Mouse (Mus musculus): ENCODE data around the gene Apobec3. TPM values are rescaled to one million over a fixed set of nuclear protein-coding genes. Genes with fewer than 3 reads are reported as not detected.

Gene Apobec3
- polyA plus RNA-seq, 1 experiment: 114 TPM

DNA sequence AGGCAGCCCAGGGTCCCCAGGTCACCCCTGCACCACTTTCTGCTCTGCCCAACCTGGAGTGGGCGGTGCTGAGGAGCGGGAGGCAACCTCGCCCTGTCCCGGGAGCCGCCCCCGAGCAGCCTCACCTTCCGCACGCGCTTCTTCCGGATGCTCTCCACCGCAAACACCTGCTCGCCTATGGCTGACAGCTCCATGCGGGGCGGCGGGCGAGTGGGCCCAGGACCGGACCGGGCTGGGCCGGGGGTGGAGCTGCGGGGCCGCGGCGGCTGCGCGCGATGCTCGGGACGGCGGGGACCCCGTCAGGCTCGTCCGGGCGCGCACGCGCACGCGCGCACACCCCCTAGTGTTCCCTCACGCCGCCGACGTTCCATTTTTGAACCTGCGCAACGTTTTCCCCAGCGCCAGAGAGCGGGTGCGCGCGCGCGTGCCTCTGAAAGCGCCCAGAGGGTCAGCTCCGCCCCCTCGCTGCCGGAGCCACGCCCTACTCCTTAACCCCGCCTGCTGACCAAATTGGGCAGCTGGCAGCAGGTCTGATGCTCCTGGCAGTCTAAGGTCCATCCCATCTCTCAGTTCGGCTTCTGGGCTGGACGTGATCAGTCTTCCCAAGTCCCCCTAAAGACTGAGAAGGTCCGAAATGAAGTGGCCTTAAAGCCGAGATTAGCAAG is 41.0 kb downstream of the Apobec3 start:
- Histone ChIP-seq H3K36me3 (ENCODE audit: control insufficient read depth, insufficient read depth, low read length, poor library complexity, severe bottlenecking) (peaks cover 7% of the 10 kb centered on the region), H3K9me3 (replicated peaks; ENCODE audit: control insufficient read depth, insufficient read depth, low read length, poor library complexity, severe bottlenecking) (no peaks in the 10 kb centered on the region), H3K9ac (ENCODE audit: low read depth, poor library complexity, severe bottlenecking) (peak overlapping the region; percentile 76), H3K27ac (ENCODE audit: insufficient read depth, low read length) (peak overlapping the region; percentile 98), H3K4me3 (ENCODE audit: low read depth, low read length) (peak overlapping the region; percentile 77), H3K27me3 (ENCODE audit: control insufficient read depth, insufficient read depth, low read length, poor library complexity, severe bottlenecking) (no peaks in the 10 kb centered on the region), H3K4me1 (ENCODE audit: control insufficient read depth, insufficient read depth, low read length) (peaks cover 5% of the 10 kb centered on the region)
- peak; percentile 97 for TF ChIP-seq POLR2A (IDR thresholded peaks at IDR 0.05; ENCODE audit: insufficient read depth, low read length)
- TF ChIP-seq CTCF (IDR thresholded peaks at IDR 0.05; ENCODE audit: low read depth, low read length): no peak
- TF ChIP-seq EP300 (IDR thresholded peaks at IDR 0.05; ENCODE audit: insufficient read depth, low read depth, low read length): 0 out of 2 replicates have a peak, but pooled peaks have one; percentile 20

DNA sequence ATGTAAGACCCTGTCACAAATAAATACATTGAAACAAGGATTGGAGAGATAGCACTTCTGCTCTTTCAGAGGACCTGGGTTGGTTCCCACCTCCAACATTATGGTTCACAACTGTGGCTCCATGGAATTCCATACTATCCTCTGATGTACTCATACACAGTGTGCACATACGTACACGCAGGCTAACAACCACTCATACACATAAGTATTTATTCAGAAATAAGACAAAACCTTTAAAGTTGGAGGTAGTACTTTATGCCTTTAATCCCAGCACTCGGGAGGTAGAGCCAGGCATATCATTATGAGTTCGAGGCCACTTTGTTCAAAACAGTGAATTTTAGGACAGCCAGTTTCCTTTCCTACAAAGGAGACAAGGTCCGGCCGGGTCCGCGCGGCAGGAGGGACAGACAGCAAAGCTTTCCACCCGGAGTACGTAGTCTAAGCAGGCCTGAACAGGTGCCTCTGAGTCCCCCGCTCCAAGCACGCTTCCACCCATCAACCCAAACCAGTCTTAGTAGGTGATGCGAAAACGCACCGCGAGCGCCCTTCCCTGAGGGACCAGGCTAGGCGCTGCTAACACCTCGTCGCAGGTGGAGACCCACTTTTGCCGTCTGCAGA is 41.7 kb downstream of the Apobec3 start:
- Histone ChIP-seq H3K27me3 (ENCODE audit: control insufficient read depth, insufficient read depth, low read length, poor library complexity, severe bottlenecking) (no peaks in the 10 kb centered on the region), H3K4me1 (ENCODE audit: control insufficient read depth, insufficient read depth, low read length) (peaks cover 5% of the 10 kb centered on the region), H3K9ac (ENCODE audit: low read depth, poor library complexity, severe bottlenecking) (peak overlapping the region; percentile 76), H3K9me3 (replicated peaks; ENCODE audit: control insufficient read depth, insufficient read depth, low read length, poor library complexity, severe bottlenecking) (no peaks in the 10 kb centered on the region), H3K27ac (ENCODE audit: insufficient read depth, low read length) (peak overlapping the region; percentile 98), H3K36me3 (ENCODE audit: control insufficient read depth, insufficient read depth, low read length, poor library complexity, severe bottlenecking) (peaks cover 7% of the 10 kb centered on the region), H3K4me3 (ENCODE audit: low read depth, low read length) (peak overlapping the region; percentile 90)
- TF ChIP-seq POLR2A (IDR thresholded peaks at IDR 0.05; ENCODE audit: insufficient read depth, low read length) (no peak), EP300 (IDR thresholded peaks at IDR 0.05; ENCODE audit: insufficient read depth, low read depth, low read length) (no peak), CTCF (IDR thresholded peaks at IDR 0.05; ENCODE audit: low read depth, low read length) (no peak)

GRCm38 (mm10) chr15:79933670-79934514 is 42.4 kb downstream of the Apobec3 start:
- H3K27ac ChIP-seq (ENCODE audit: insufficient read depth, low read length): peak overlapping the region; percentile 98

DNA sequence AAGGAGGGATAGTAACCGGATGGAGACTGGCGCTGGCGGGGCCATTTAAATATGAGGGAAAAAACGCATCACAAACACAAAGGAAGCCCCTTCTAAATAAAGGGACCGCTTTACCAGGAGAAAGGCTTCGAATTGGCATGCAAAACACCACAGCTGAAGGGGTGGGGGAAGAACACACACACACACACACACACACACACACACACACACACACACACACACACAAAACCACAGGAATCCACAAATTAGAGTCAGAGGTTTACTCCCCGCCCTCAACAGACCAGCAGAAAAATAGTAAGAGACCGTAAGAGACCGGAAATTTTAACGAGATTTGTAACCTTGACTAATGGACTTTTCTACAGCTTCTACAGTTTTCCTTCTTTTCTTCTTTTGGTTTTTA is 43.3 kb downstream of the Apobec3 start:
- peaks cover 7% of the 10 kb centered on the region for H3K36me3 ChIP-seq (ENCODE audit: control insufficient read depth, insufficient read depth, low read length, poor library complexity, severe bottlenecking)
- no peaks in the 10 kb centered on the region for H3K27me3 ChIP-seq (ENCODE audit: control insufficient read depth, insufficient read depth, low read length, poor library complexity, severe bottlenecking)
- peak overlapping the region; percentile 80 for H3K9ac ChIP-seq (ENCODE audit: low read depth, poor library complexity, severe bottlenecking)
- H3K4me3 ChIP-seq (ENCODE audit: low read depth, low read length): peak overlapping the region; percentile 36; the same call in 1 of the 2 replicates
- peaks cover 2% of the 10 kb centered on the region for H3K4me1 ChIP-seq (ENCODE audit: control insufficient read depth, insufficient read depth, low read length)
- H3K9me3 ChIP-seq (replicated peaks; ENCODE audit: control insufficient read depth, insufficient read depth, low read length, poor library complexity, severe bottlenecking): no peaks in the 10 kb centered on the region
- TF ChIP-seq CTCF (IDR thresholded peaks at IDR 0.05; ENCODE audit: low read depth, low read length) (no peak), EP300 (IDR thresholded peaks at IDR 0.05; ENCODE audit: insufficient read depth, low read depth, low read length) (peak; percentile 95), POLR2A (IDR thresholded peaks at IDR 0.05; ENCODE audit: insufficient read depth, low read length) (no peak)
- peak overlapping the region; percentile 98 for H3K27ac ChIP-seq (ENCODE audit: insufficient read depth, low read length)

More at GRCm38 (mm10) chr15:79933670-79934514, 42.4 kb downstream of the Apobec3 start:
- Histone ChIP-seq H3K4me1 (ENCODE audit: control insufficient read depth, insufficient read depth, low read length) (peaks cover 5% of the 10 kb centered on the region), H3K4me3 (ENCODE audit: low read depth, low read length) (peak overlapping the region; percentile 90), H3K9me3 (replicated peaks; ENCODE audit: control insufficient read depth, insufficient read depth, low read length, poor library complexity, severe bottlenecking) (no peaks in the 10 kb centered on the region), H3K9ac (ENCODE audit: low read depth, poor library complexity, severe bottlenecking) (peak overlapping the region; percentile 76), H3K36me3 (ENCODE audit: control insufficient read depth, insufficient read depth, low read length, poor library complexity, severe bottlenecking) (peaks cover 7% of the 10 kb centered on the region), H3K27me3 (ENCODE audit: control insufficient read depth, insufficient read depth, low read length, poor library complexity, severe bottlenecking) (no peaks in the 10 kb centered on the region)
- TF ChIP-seq EP300 (IDR thresholded peaks at IDR 0.05; ENCODE audit: insufficient read depth, low read depth, low read length) (peak; percentile 98), CTCF (IDR thresholded peaks at IDR 0.05; ENCODE audit: low read depth, low read length) (no peak), POLR2A (IDR thresholded peaks at IDR 0.05; ENCODE audit: insufficient read depth, low read length) (peak; percentile 39)

DNA sequence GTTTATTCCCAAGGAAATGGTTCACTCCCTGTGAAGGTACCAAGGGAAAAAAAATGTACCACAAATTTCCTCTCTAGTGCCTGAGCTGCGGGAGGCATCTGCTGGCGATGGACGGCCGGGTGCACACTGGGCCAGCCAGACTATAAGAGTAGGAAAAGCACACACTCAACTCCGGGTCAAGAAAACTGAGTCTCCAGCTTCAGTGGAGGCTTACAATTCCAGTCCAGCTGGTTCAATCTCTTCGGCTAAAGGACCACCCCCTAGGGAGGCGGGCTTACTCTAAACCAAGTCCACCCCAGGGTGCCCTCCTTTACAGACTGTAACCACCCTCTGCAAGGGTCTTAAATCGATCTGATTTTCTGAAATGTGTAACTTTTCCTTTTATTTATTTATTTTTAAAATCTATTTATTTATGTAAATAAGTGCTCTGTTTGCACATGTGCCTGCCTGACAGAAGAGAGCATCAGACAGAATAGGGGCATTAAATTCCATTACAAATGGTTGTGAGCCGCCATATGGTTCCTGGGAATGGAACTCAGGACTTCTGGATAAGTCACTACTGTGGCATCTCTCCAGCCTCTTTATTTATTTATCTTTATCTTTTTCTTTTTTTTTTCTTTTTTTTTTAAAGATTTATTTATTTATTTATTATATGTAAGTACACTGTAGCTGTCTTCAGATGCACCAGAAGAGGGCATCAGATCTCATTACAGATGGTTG is 44.4 kb downstream of the Apobec3 start:
- no peaks in the 10 kb centered on the region for H3K36me3 ChIP-seq (ENCODE audit: control insufficient read depth, insufficient read depth, low read length, poor library complexity, severe bottlenecking)
- peak overlapping the region; percentile 80 for H3K9ac ChIP-seq (ENCODE audit: low read depth, poor library complexity, severe bottlenecking)
- TF ChIP-seq EP300 (IDR thresholded peaks at IDR 0.05; ENCODE audit: insufficient read depth, low read depth, low read length): 0 out of 2 replicates have a peak, but pooled peaks have one; percentile 40
- no peak for TF ChIP-seq CTCF (IDR thresholded peaks at IDR 0.05; ENCODE audit: low read depth, low read length)
- peak; percentile 59 for TF ChIP-seq POLR2A (IDR thresholded peaks at IDR 0.05; ENCODE audit: insufficient read depth, low read length)
- H3K27ac ChIP-seq (ENCODE audit: insufficient read depth, low read length): peak overlapping the region; percentile 98
- no peaks in the 10 kb centered on the region for H3K27me3 ChIP-seq (ENCODE audit: control insufficient read depth, insufficient read depth, low read length, poor library complexity, severe bottlenecking)
- no peaks in the 10 kb centered on the region for H3K4me1 ChIP-seq (ENCODE audit: control insufficient read depth, insufficient read depth, low read length)
- no peaks in the 10 kb centered on the region for H3K9me3 ChIP-seq (replicated peaks; ENCODE audit: control insufficient read depth, insufficient read depth, low read length, poor library complexity, severe bottlenecking)
- peak overlapping the region; percentile 50 for H3K4me3 ChIP-seq (ENCODE audit: low read depth, low read length)

Data from ES-Bruce4 (cell line).